Mouse (Mus musculus) embryonic fibroblast, embryonic 13.5 days (primary cell): Measurements from ENCODE around the gene Cdkl3. TPM values are rescaled to one million over a fixed set of nuclear protein-coding genes. Genes with fewer than 3 reads are reported as not detected.

ENCODE experiments used
- H3K27ac ChIP-seq: 2 replicates; pipeline ENCODE4 v1.5.1; 2012; ENCODE audit warnings: low read length, control low read depth, inconsistent platforms; ENCODE audit not compliant: insufficient read depth
- H3K4me1 ChIP-seq: 2 replicates; pipeline ENCODE4 v1.6.1; 2011; ENCODE audit warnings: low read length; ENCODE audit not compliant: control insufficient read depth, insufficient read depth
- H3K4me3 ChIP-seq: 2 replicates; pipeline ENCODE4 v1.5.1; 2011; ENCODE audit warnings: mild to moderate bottlenecking, control low read depth, low read length; ENCODE audit not compliant: insufficient read depth
- CTCF ChIP-seq: IDR thresholded peaks from 2 replicates; pipeline ENCODE4 v1.5.1; 2011; ENCODE audit warnings: mild to moderate bottlenecking, control low read depth, low read length, moderate library complexity, borderline replicate concordance; ENCODE audit not compliant: insufficient read depth
- POLR2A ChIP-seq: IDR thresholded peaks from 2 replicates; pipeline ENCODE4 v1.6.1; 2011; ENCODE audit warnings: low read depth, mild to moderate bottlenecking, control low read depth, low read length, moderate library complexity
- polyA plus RNA-seq: library from polyadenylated mRNA; stranded (reverse); fragments of >200 nt; gene quantifications from 2 replicates; pipeline ENCODE4 v1.2.4, GENCODE M21; 2011; ENCODE audit warnings: low read depth; ENCODE audit not compliant: missing spikeins, insufficient read length

The Cdkl3 gene
- polyA plus RNA-seq, 1 experiment = 11.7 TPM

GRCm38 (mm10) chr11:52003505-52003771 lies 583 bp upstream of the Cdkl3 start:
- TF ChIP-seq POLR2A (no peak), CTCF (no peak)
- Histone ChIP-seq H3K4me1 (no peaks in the 10 kb centered on the region; the same call in 1 of the 2 replicates), H3K27ac (peak overlapping the region; percentile 95), H3K4me3 (peak overlapping the region; percentile 63)

GRCm38 (mm10) chr11:52005586-52005985 lies 1.6 kb downstream of the Cdkl3 start:
- H3K4me3 ChIP-seq = no peak overlapping the region

GRCm38 (mm10) chr11:52011011-52011410 lies 7.0 kb downstream of the Cdkl3 start:
- H3K27ac ChIP-seq = no peak overlapping the region
- H3K4me1 ChIP-seq = no peaks in the 10 kb centered on the region
- TF ChIP-seq POLR2A = no peak
- TF ChIP-seq CTCF = no peak
- H3K4me3 ChIP-seq = no peak overlapping the region

More at GRCm38 (mm10) chr11:52005586-52005985, 1.6 kb downstream of the Cdkl3 start:
- Histone ChIP-seq H3K4me1 (no peaks in the 10 kb centered on the region; the same call in 1 of the 2 replicates), H3K27ac (no peak overlapping the region)
- no peak for TF ChIP-seq CTCF
- TF ChIP-seq POLR2A = no peak

- Histone ChIP-seq H3K4me3 (no peak overlapping the region), H3K4me1 (no peaks in the 10 kb centered on the region), H3K27ac (no peak overlapping the region)
- TF ChIP-seq CTCF = no peak
- TF ChIP-seq POLR2A = no peak
Observed at GRCm38 (mm10) chr11:52011541-52011940, 7.5 kb downstream of the Cdkl3 start.

- Histone ChIP-seq H3K4me1 (no peaks in the 10 kb centered on the region), H3K4me3 (no peak overlapping the region), H3K27ac (no peak overlapping the region)
- TF ChIP-seq CTCF (no peak), POLR2A (no peak)
Observed at GRCm38 (mm10) chr11:52018217-52018616, 14.2 kb downstream of the Cdkl3 start.

- no peak overlapping the region for H3K4me3 ChIP-seq
- H3K4me1 ChIP-seq = no peaks in the 10 kb centered on the region
- no peak overlapping the region for H3K27ac ChIP-seq
- TF ChIP-seq POLR2A (no peak), CTCF (no peak)
Observed at GRCm38 (mm10) chr11:52032356-52032755, 28.3 kb downstream of the Cdkl3 start.

- Histone ChIP-seq H3K27ac (no peak overlapping the region), H3K4me3 (no peak overlapping the region), H3K4me1 (no peaks in the 10 kb centered on the region)
- TF ChIP-seq POLR2A (no peak), CTCF (no peak)
Observed at GRCm38 (mm10) chr11:52033953-52034352, 29.9 kb downstream of the Cdkl3 start.

- no peaks in the 10 kb centered on the region for H3K4me1 ChIP-seq
- no peak overlapping the region for H3K4me3 ChIP-seq
- H3K27ac ChIP-seq = no peak overlapping the region
- no peak for TF ChIP-seq POLR2A
- TF ChIP-seq CTCF = no peak
Observed at GRCm38 (mm10) chr11:52035905-52036304, 31.9 kb downstream of the Cdkl3 start.

- no peak overlapping the region for H3K4me3 ChIP-seq
- H3K4me1 ChIP-seq = no peaks in the 10 kb centered on the region
- H3K27ac ChIP-seq = no peak overlapping the region
- TF ChIP-seq POLR2A = no peak
- TF ChIP-seq CTCF = no peak
Observed at GRCm38 (mm10) chr11:52037659-52038058, 33.6 kb downstream of the Cdkl3 start.

GRCm38 (mm10) chr11:52043224-52043623 lies 39.2 kb downstream of the Cdkl3 start:
- Histone ChIP-seq H3K4me1 (0 out of 2 replicates have a peak, but pooled peaks cover 5% of the 10 kb centered on the region), H3K27ac (no peak overlapping the region), H3K4me3 (no peak overlapping the region)
- TF ChIP-seq POLR2A (no peak), CTCF (no peak)

GRCm38 (mm10) chr11:52044156-52044555 lies 40.1 kb downstream of the Cdkl3 start:
- H3K27ac ChIP-seq = no peak overlapping the region
- H3K4me3 ChIP-seq = no peak overlapping the region
- H3K4me1 ChIP-seq = 0 out of 2 replicates have a peak, but pooled peaks cover 5% of the 10 kb centered on the region
- TF ChIP-seq CTCF (no peak), POLR2A (no peak)
